Mouse (Mus musculus) neural tube, embryonic 13.5 days (tissue): ENCODE data around the gene Gm4181. TPM values are rescaled to one million over a fixed set of nuclear protein-coding genes. Genes with fewer than 3 reads are reported as not detected.
"Not testable (repeated sequence)": the region's sequence is repeated elsewhere in the genome, so short reads cannot be mapped to it uniquely, and the experiment has no call there.

Experiments
- ATAC-seq: fragments of 200-750 bp; cut with Nextera tagmentation; 2 replicates; pipeline ENCODE4 v1.8.0; 2017; ENCODE audit warnings: low read depth, mild to moderate bottlenecking, moderate TSS enrichment, moderate library complexity
- H3K27ac ChIP-seq: fragments of 300-500 bp; sonication (generic); replicated peaks from 2 replicates; pipeline ENCODE4 v1.5.1; 2015; ENCODE audit warnings: moderate library complexity, mild to moderate bottlenecking, inconsistent platforms
- H3K27me3 ChIP-seq: fragments of 300-500 bp; sonication (generic); 2 replicates; pipeline ENCODE4 v1.6.1; 2015; ENCODE audit warnings: mild to moderate bottlenecking, inconsistent platforms
- H3K36me3 ChIP-seq: fragments of 300-500 bp; sonication (generic); 2 replicates; pipeline ENCODE4 v1.6.1; 2015; ENCODE audit warnings: mild to moderate bottlenecking, inconsistent platforms
- H3K4me1 ChIP-seq: fragments of 300-500 bp; sonication (generic); replicated peaks from 2 replicates; pipeline ENCODE4 v1.6.1; 2015; ENCODE audit warnings: inconsistent platforms
- H3K4me2 ChIP-seq: fragments of 300-500 bp; sonication (generic); 2 replicates; pipeline ENCODE4 v1.6.1; 2015; ENCODE audit warnings: inconsistent platforms, mild to moderate bottlenecking, moderate library complexity
- H3K4me3 ChIP-seq: fragments of 300-500 bp; sonication (generic); 2 replicates; pipeline ENCODE4 v1.5.1; 2015; ENCODE audit warnings: mild to moderate bottlenecking, inconsistent platforms
- H3K9ac ChIP-seq: fragments of 300-500 bp; sonication (generic); 2 replicates; pipeline ENCODE4 v1.6.1; 2015; ENCODE audit warnings: moderate library complexity, mild to moderate bottlenecking, inconsistent platforms
- H3K9me3 ChIP-seq: fragments of 300-500 bp; sonication (generic); 2 replicates; pipeline ENCODE4 v1.6.1; 2016; ENCODE audit warnings: inconsistent platforms
- WGBS: fragments of 180-500 bp; shearing (Covaris S2); methylation state at CpG from one replicate; pipeline ENCODE4 v1.1.7; 2015; 5-methylcytosine and 5-hydroxymethylcytosine counted together
- polyA plus RNA-seq: library from polyadenylated mRNA; unstranded; fragments of >200 nt; fragmentation: Nextera tagmentation; extraction: Ambion mirVana; gene quantifications from 2 replicates; pipeline ENCODE4 v1.2.1, GENCODE M21; 2015

The Gm4181 gene
- polyA plus RNA-seq = not detected in 2 replicates

DNA sequence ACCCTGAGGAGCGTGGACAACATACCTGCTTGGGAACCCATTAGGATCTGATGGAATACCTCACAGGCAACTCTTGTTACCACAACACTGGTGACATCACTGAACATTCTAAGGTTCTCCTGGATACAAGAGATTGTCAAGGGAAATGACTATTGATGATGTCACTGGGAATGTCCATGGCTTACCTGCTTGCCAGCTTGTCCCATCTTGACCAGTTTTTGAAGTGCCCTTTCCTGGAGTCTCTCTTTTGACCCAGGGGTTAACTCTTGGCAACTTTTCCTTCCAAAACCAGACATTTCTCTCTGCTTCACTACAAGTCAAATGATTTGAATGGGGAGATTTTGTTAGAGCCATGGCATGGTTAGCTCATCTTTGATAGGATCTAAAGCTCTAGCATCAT is at the start of gene Gm4181:
Gene Gm4181, minus strand, starts transcription at position 101 of the 400 bp plus-strand sequence.
- H3K36me3 ChIP-seq, H3K9me3 ChIP-seq, H3K4me2 ChIP-seq, H3K9ac ChIP-seq, H3K27ac ChIP-seq, ATAC-seq, H3K27me3 ChIP-seq, H3K4me1 ChIP-seq, H3K4me3 ChIP-seq: not testable (repeated sequence)
- 69% methylated on average over 1 of the region's 1 CpGs for WGBS

DNA sequence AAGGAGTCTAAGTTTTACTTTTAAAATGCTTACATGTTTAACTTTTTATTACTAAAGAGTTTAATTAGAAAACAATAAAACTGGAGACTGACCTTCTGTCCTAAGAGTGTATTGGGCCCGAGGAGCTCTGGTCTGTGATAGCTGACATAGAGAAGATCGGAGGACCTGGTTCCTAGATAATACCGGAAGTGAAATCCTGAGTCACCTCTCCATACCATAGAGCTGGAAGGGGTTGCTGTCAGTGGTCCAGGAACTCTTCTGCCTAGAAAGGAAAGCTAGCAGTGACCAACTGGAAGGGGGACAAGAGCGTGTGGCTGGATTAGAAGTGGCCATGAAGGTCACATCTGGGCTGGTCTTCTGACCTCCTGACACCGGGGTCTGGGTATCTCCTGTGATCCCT is 41.8 kb upstream of the Gm4181 start:
- Histone ChIP-seq H3K36me3 (no peaks in the 10 kb centered on the region), H3K9ac (no peak overlapping the region), H3K27ac (no peak overlapping the region), H3K9me3 (no peaks in the 10 kb centered on the region), H3K27me3 (no peaks in the 10 kb centered on the region), H3K4me2 (no peak overlapping the region), H3K4me1 (no peaks in the 10 kb centered on the region), H3K4me3 (no peak overlapping the region)
- WGBS = 90% methylated on average over 5 of the region's 5 CpGs
- ATAC-seq = no peak

DNA sequence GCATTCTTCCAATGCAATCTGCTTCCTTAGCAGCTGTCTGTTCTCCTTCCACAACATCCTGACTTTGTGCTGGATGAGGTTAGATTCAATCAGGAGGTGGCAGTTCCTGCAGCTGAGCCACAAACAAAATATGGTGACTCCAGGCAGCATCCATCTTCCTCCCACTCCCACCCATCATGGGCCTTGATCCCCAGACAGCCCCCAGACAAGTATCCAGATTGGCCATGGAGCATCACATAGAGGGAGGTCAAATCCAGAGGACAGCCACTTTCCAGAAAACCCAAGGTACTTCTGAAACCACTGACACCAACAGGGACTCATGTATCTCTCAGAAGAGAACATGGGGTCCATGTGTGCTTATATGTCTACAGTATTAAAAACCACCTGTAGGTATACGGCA is 3.0 kb downstream of the Gm4181 start:
- not testable (repeated sequence) for ATAC-seq, H3K9me3 ChIP-seq, H3K4me3 ChIP-seq, H3K9ac ChIP-seq, H3K4me1 ChIP-seq, H3K27ac ChIP-seq, H3K36me3 ChIP-seq, H3K4me2 ChIP-seq, H3K27me3 ChIP-seq
- WGBS = 96% methylated on average over 1 of the region's 1 CpGs

DNA sequence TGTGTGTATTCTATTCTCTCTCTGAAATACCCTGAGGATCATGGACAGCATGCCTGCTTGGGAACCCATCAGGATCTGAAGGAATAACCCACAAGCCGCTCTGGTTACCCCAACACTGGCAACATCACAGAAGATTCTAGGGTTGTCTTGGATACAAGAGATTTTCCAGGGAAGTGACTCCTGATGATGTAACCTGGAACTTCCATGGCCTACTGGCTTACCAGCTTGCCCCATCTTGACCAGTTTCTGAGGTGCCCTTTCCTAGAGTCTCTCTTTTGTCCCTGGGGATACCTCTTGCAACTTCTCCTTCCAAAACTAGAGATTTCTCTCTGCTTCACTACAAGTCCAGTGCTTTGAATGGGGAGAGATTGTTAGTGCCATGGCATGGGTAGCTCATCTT is 24.3 kb downstream of the Gm4181 start, which contains the start of gene Gm17078:
Gene Gm17078, minus strand, starts transcription at position 101 of the 400 bp plus-strand sequence.
- no peak for ATAC-seq
- H3K27me3 ChIP-seq = no peaks in the 10 kb centered on the region
- WGBS = 85% methylated on average over 1 of the region's 1 CpGs
- no peaks in the 10 kb centered on the region for H3K4me1 ChIP-seq
- no peak within 1 kb of the TSS for H3K27ac ChIP-seq
- no peak within 1 kb of the TSS for H3K4me2 ChIP-seq
- H3K9me3 ChIP-seq = no peaks in the 10 kb centered on the region
- no peaks in the 10 kb centered on the region for H3K36me3 ChIP-seq
- H3K9ac ChIP-seq = no peak within 1 kb of the TSS
- no peak within 1 kb of the TSS for H3K4me3 ChIP-seq

DNA sequence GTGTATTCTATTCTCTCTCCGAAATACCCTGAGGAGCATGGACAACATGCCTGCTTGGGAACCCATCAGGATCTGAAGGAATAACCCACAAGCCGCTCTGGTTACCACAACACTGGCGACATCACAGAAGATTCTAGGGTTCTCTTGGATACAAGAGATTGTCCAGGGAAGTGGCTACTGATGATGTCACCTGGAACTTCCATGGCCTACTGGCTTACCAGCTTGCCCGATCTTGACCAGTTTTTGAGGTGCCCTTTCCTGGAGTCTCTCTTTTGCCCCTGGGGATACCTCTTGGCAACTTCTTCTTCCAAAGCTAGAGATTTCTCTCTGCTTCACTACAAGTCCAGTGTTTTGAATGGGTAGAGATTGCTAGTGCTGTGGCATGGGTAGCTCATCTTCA is 43.4 kb downstream of the Gm4181 start, which contains the start of gene Gm17174:
Gene Gm17174, minus strand, starts transcription at position 101 of the 400 bp plus-strand sequence.
- not testable (repeated sequence) for H3K36me3 ChIP-seq, H3K4me3 ChIP-seq, H3K27me3 ChIP-seq, H3K4me1 ChIP-seq, H3K27ac ChIP-seq, H3K9me3 ChIP-seq, H3K9ac ChIP-seq, H3K4me2 ChIP-seq, ATAC-seq
- WGBS = 92% methylated on average over 4 of the region's 4 CpGs

Other genes starting within 250 kb of the Gm4181 start
- not detected in 2 replicates for gene Vmn2r88, start 224.8 kb downstream of the Gm4181 start, polyA plus RNA-seq
- not detected in 2 replicates for gene Vmn2r89, start 183.8 kb downstream of the Gm4181 start, polyA plus RNA-seq
- not detected in 2 replicates for gene Gm5622, start 82.9 kb downstream of the Gm4181 start, polyA plus RNA-seq
- not detected in 2 replicates for gene Gm17175, start 61.6 kb downstream of the Gm4181 start, polyA plus RNA-seq
- gene Gm17174, start 43.5 kb downstream of the Gm4181 start, polyA plus RNA-seq = not detected in 2 replicates
- gene Gm17078, start 24.4 kb downstream of the Gm4181 start, polyA plus RNA-seq = not detected in 2 replicates
- gene Gm17079, start 59.8 kb upstream of the Gm4181 start, polyA plus RNA-seq = not detected in 2 replicates
- gene Gm5800, start 81.5 kb upstream of the Gm4181 start, polyA plus RNA-seq = not detected in 2 replicates
- not detected in 2 replicates for gene Ang4, start 137.9 kb upstream of the Gm4181 start, polyA plus RNA-seq
- not detected in 2 replicates for gene AY358078, start 164.4 kb upstream of the Gm4181 start, polyA plus RNA-seq
- gene Ear6, start 218.0 kb upstream of the Gm4181 start, polyA plus RNA-seq = not detected in 2 replicates
- gene Mettl17, start 249.2 kb upstream of the Gm4181 start, polyA plus RNA-seq = 69.9 and 78.4 TPM in 2 replicates